Mouse (Mus musculus): ENCODE measurements around the gene Rrad. TPM values are rescaled to one million over a fixed set of nuclear protein-coding genes. Genes with fewer than 3 reads are reported as not detected.

Rrad gene
- polyA plus RNA-seq, 1 experiment from 2014 or later, result 3.0 TPM

DNA sequence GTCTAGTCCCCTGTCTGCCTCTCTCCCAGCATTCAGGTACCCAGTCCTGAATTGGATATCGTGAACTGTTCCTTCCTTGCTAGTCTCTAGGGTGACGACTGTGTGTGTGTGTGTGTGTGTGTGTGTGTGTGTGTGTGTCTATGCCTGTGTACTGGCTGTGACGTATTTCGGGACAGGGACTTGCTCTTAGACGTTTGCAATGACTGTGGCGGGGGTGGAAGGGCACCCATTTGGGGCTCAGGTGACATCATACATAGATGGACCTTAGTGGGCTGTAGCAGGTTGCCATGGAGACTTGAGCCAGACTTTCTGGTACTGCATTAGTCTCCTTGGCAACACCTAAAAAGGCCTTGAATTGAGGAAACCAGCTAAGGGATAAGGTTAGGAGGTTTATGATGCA lies 1.4 kb upstream of the Rrad start:
- H3K9me3 ChIP-seq, result no peaks in the 10 kb centered on the region
- 61% methylated on average over 6 of the region's 6 CpGs for WGBS
- no peak overlapping the region for H3K4me2 ChIP-seq
- 0 out of 2 replicates have a peak, but pooled peaks cover 7% of the 10 kb centered on the region for H3K36me3 ChIP-seq
- no peak overlapping the region for H3K9ac ChIP-seq
- H3K27me3 ChIP-seq, result peaks cover 7% of the 10 kb centered on the region
- H3K4me3 ChIP-seq, result no peak overlapping the region
- no peak overlapping the region for H3K27ac ChIP-seq (replicated peaks)
- H3K4me1 ChIP-seq (replicated peaks), result peaks cover 14% of the 10 kb centered on the region
- peak; percentile 49 for ATAC-seq (ENCODE audit: low FRiP score, low read depth)

DNA sequence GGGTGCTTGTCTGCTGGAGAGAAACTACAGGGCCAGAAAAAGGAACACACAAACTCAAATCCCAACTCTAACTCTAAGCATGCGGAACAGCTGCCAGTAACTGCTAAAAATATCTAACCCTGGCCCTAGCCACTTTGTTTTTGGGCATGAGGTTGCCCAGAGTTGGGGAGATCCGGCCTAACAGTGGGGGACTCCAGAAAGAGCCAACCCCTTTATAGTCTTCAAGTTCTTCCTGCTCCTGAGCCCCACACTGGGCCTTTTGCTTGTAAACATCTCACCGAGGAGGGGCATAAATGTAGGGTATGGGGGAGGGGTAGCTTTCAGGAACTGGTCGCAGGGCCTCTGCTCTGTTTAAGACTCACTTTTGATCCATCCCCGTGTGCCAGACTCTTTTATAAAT lies 848 bp upstream of the Rrad start:
- 34% methylated on average over 5 of the region's 5 CpGs for WGBS
- H3K36me3 ChIP-seq, result 0 out of 2 replicates have a peak, but pooled peaks cover 7% of the 10 kb centered on the region
- peaks cover 14% of the 10 kb centered on the region for H3K4me1 ChIP-seq (replicated peaks)
- no peaks in the 10 kb centered on the region for H3K9me3 ChIP-seq
- H3K9ac ChIP-seq, result no peak overlapping the region
- peak overlapping the region; percentile 59 for H3K4me2 ChIP-seq
- H3K27ac ChIP-seq (replicated peaks), result no peak overlapping the region
- no peak overlapping the region for H3K4me3 ChIP-seq
- H3K27me3 ChIP-seq, result peaks cover 7% of the 10 kb centered on the region
- ATAC-seq (ENCODE audit: low FRiP score, low read depth), result no peak

DNA sequence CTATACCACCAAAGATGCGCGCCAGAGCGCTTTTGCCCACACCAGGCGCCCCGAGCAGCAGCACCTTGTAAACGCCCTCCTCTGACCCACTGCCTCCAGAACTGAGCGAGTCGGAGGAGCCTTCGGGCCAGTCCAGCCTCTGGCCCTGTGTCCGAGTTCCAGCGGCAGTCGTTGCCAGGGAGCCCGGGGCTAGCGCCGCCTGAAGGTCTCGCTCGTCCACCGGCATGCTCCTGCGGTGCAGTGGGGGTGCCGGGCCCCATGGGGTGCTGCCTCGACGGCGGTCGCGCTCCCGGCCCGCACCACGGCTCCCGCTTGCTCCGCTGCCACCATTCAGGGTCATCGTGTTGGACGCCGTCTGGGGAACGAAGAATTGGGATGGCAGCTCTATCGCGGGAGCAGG lies 553 bp downstream of the Rrad start:
- Histone ChIP-seq H3K36me3 (0 out of 2 replicates have a peak, but pooled peaks cover 7% of the 10 kb centered on the region), H3K9me3 (no peaks in the 10 kb centered on the region), H3K9ac (peak overlapping the region; percentile 27; the same call in 1 of the 2 replicates), H3K4me3 (peak overlapping the region; percentile 30), H3K4me1 (replicated peaks) (peaks cover 14% of the 10 kb centered on the region), H3K4me2 (peak overlapping the region; percentile 59), H3K27me3 (peaks cover 7% of the 10 kb centered on the region), H3K27ac (replicated peaks) (no peak overlapping the region)
- 2% methylated on average over 36 of the region's 36 CpGs for WGBS
- no peak; the same call in 1 of the 2 replicates for ATAC-seq (ENCODE audit: low FRiP score, low read depth)

DNA sequence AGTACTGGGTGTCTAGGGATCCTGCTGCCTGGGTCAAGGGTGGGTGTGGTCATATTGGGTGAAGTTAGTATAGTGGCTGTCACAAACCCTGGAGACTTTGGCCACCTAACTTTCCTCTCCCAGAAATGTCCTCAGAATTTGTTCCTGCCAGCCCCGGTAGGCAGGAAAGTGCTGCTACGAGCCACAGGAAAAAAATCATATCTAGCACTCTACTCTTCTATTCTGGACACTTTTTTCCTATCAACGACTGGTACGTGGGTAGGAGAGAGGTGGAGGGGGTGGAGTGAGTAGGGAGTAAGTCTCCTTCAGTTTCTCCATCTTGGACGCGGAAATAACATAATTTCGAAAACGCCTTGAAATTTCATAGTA lies 1.0 kb downstream of the Rrad start:
- Histone ChIP-seq H3K4me3 (peak overlapping the region; percentile 30), H3K27me3 (peaks cover 7% of the 10 kb centered on the region), H3K4me2 (peak overlapping the region; percentile 59), H3K9ac (no peak overlapping the region), H3K4me1 (replicated peaks) (peaks cover 14% of the 10 kb centered on the region), H3K9me3 (no peaks in the 10 kb centered on the region), H3K27ac (replicated peaks) (no peak overlapping the region), H3K36me3 (0 out of 2 replicates have a peak, but pooled peaks cover 6% of the 10 kb centered on the region)
- ATAC-seq (ENCODE audit: low FRiP score, low read depth), result no peak
- 40% methylated on average over 8 of the region's 8 CpGs for WGBS

DNA sequence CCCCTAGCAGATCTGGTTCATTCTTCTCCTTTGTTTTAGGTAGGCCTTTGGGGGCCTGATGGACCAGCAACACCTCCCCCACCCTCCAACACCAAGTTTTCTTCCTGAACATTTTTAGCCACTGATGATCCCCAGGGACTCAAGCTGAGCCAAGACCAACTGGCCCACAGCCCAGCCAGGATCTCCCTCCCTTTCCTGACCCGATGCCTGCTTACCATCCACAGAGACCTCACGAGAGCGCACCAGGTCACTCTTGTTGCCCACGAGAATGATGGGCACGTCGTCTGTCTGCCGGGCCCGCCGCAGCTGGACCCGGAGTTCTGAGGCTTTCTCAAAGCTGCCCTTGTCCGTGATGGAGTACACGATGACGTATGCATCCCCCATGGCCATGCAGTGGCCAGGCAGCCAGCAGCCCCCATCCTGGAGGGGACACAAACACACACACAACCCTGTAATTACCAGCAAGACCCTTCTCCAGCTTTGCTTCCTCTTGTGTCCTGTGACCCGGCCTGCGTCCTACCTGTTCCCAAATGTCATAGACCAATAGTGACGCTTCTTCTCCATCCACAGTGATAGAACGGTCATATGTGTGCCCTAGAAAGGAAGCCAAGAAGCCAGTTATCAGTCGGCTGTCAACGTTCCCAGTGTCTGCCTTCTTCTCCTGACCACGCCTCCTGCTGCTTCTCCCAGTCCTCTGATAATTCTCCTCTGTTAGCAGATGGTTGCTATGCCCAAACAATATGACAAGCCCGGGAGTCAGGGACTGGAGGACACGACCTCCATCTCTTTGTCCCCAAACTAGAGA lies 1.6 kb downstream of the Rrad start:
- no peak overlapping the region for H3K4me2 ChIP-seq
- H3K36me3 ChIP-seq, result no peaks in the 10 kb centered on the region
- 73% methylated on average over 22 of the region's 22 CpGs for WGBS
- no peak overlapping the region for H3K27ac ChIP-seq (replicated peaks)
- H3K4me1 ChIP-seq (replicated peaks), result peaks cover 14% of the 10 kb centered on the region
- H3K9me3 ChIP-seq, result no peaks in the 10 kb centered on the region
- no peak overlapping the region for H3K9ac ChIP-seq
- no peak overlapping the region for H3K4me3 ChIP-seq
- peaks cover 7% of the 10 kb centered on the region for H3K27me3 ChIP-seq
- ATAC-seq (ENCODE audit: low FRiP score, low read depth), result no peak

DNA sequence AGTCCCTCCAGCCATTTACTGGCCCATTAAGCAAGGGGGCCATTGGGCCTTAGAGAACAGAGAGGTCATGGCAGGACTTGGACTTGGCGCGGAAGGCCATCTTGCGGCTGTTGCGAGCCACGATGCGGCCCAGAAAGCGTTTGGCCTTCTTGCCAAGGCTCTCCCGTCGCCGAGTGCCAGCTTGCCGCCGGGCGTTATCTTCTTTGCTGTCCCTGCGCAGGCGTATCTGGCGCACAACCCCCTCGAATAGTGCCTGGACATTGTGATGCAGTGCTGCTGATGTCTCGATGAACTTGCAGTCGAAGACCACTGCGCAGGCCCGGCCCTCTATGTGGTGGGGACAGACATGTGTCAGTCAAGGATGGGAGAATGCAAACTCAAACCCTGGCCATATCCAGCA lies 2.7 kb downstream of the Rrad start:
- 95% methylated on average over 21 of the region's 21 CpGs for WGBS
- Histone ChIP-seq H3K9me3 (no peaks in the 10 kb centered on the region), H3K9ac (no peak overlapping the region), H3K4me2 (no peak overlapping the region), H3K27ac (replicated peaks) (no peak overlapping the region), H3K36me3 (no peaks in the 10 kb centered on the region), H3K27me3 (peaks cover 7% of the 10 kb centered on the region), H3K4me1 (replicated peaks) (peaks cover 14% of the 10 kb centered on the region), H3K4me3 (no peak overlapping the region)
- no peak for ATAC-seq (ENCODE audit: low FRiP score, low read depth)

GRCm38 (mm10) chr8:104627065-104627740 lies 3.9 kb downstream of the Rrad start:
- Histone ChIP-seq H3K9ac (no peak overlapping the region), H3K4me1 (replicated peaks) (peaks cover 14% of the 10 kb centered on the region)
- WGBS, result 74% methylated on average over 4 of the region's 4 CpGs

DNA sequence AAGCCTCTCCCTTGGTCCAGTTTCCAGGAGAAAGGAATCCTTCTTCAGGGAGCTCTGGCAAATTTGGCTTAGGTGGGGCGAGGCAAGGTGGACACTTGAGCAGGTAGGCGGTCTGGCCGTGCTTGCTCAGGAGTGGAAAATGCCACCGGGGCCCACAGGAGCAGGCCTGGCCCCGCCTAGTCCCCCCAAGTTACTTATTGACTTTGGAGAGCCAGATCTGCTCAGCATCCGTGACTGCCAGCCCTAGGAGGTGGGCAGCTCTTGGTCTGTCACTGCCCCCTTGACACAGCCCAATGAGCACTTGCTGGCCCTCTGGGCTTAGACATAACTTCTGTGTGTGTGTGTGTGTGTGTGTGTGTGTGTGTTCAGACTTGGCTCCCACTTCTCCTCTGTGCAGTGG lies 7.0 kb downstream of the Rrad start, which contains the start of gene Cdh16:
TSS of gene Cdh16 (minus strand) at position 236 of the 400 bp plus-strand sequence.
- ATAC-seq (ENCODE audit: low FRiP score, low read depth), result no peak
- no peak within 1 kb of the TSS for H3K4me2 ChIP-seq
- H3K27me3 ChIP-seq, result no peaks in the 10 kb centered on the region
- 70% methylated on average over 6 of the region's 6 CpGs for WGBS
- H3K9me3 ChIP-seq, result no peaks in the 10 kb centered on the region
- H3K27ac ChIP-seq (replicated peaks), result no peak within 1 kb of the TSS
- no peak within 1 kb of the TSS for H3K4me3 ChIP-seq
- H3K9ac ChIP-seq, result no peak within 1 kb of the TSS
- H3K36me3 ChIP-seq, result no peaks in the 10 kb centered on the region
- H3K4me1 ChIP-seq (replicated peaks), result no peaks in the 10 kb centered on the region

More at GRCm38 (mm10) chr8:104627065-104627740, 3.9 kb downstream of the Rrad start:
- ATAC-seq (ENCODE audit: low FRiP score, low read depth), result no peak
- no peaks in the 10 kb centered on the region for H3K9me3 ChIP-seq
- no peak overlapping the region for H3K4me3 ChIP-seq
- no peak overlapping the region for H3K27ac ChIP-seq (replicated peaks)
- H3K36me3 ChIP-seq, result no peaks in the 10 kb centered on the region
- H3K27me3 ChIP-seq, result peaks cover 7% of the 10 kb centered on the region
- no peak overlapping the region for H3K4me2 ChIP-seq

GRCm38 (mm10) chr8:104620765-104621164 lies 10.4 kb downstream of the Rrad start:
- Histone ChIP-seq H3K27me3 (no peaks in the 10 kb centered on the region), H3K9ac (no peak overlapping the region), H3K27ac (replicated peaks) (no peak overlapping the region), H3K9me3 (no peaks in the 10 kb centered on the region), H3K4me2 (no peak overlapping the region), H3K4me1 (replicated peaks) (no peaks in the 10 kb centered on the region), H3K36me3 (no peaks in the 10 kb centered on the region), H3K4me3 (no peak overlapping the region)
- ATAC-seq (ENCODE audit: low FRiP score, low read depth), result no peak
- WGBS, result 89% methylated on average over 5 of the region's 5 CpGs

DNA sequence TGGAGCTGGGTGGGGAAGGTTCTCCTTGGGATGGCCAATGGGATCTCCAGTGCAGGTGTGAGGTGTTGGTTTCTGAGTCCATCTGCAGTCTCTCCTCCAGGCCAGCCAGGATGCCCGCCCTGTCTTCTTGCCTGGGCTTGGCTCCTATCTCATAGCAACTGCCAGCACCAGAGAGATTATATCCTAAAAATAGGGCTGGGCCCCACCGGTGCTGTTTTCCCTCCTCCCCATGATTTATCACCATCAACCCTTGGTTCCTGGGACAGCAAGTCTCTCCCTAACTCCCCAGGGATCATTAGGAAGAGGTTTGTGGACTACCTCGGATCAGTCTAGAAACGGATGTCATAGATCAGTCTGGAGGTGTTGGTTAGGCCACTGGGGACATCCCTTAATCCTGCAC lies 18.0 kb downstream of the Rrad start:
- H3K9ac ChIP-seq, result no peak overlapping the region
- no peaks in the 10 kb centered on the region for H3K4me1 ChIP-seq (replicated peaks)
- H3K36me3 ChIP-seq, result no peaks in the 10 kb centered on the region
- H3K27ac ChIP-seq (replicated peaks), result no peak overlapping the region
- 83% methylated on average over 4 of the region's 4 CpGs for WGBS
- no peak overlapping the region for H3K4me2 ChIP-seq
- H3K27me3 ChIP-seq, result no peaks in the 10 kb centered on the region
- H3K4me3 ChIP-seq, result no peak overlapping the region
- ATAC-seq (ENCODE audit: low FRiP score, low read depth), result no peak
- no peaks in the 10 kb centered on the region for H3K9me3 ChIP-seq

- Histone ChIP-seq H3K4me3 (no peak overlapping the region), H3K4me1 (replicated peaks) (no peaks in the 10 kb centered on the region), H3K9ac (no peak overlapping the region), H3K4me2 (no peak overlapping the region), H3K36me3 (no peaks in the 10 kb centered on the region), H3K27me3 (no peaks in the 10 kb centered on the region), H3K9me3 (no peaks in the 10 kb centered on the region), H3K27ac (replicated peaks) (no peak overlapping the region)
- WGBS, result 78% methylated on average over 4 of the region's 4 CpGs
- ATAC-seq (ENCODE audit: low FRiP score, low read depth), result no peak; the same call in 1 of the 2 replicates
These were observed 19.5 kb downstream of the Rrad start for GRCm38 (mm10) chr8:104611613-104612012.

DNA sequence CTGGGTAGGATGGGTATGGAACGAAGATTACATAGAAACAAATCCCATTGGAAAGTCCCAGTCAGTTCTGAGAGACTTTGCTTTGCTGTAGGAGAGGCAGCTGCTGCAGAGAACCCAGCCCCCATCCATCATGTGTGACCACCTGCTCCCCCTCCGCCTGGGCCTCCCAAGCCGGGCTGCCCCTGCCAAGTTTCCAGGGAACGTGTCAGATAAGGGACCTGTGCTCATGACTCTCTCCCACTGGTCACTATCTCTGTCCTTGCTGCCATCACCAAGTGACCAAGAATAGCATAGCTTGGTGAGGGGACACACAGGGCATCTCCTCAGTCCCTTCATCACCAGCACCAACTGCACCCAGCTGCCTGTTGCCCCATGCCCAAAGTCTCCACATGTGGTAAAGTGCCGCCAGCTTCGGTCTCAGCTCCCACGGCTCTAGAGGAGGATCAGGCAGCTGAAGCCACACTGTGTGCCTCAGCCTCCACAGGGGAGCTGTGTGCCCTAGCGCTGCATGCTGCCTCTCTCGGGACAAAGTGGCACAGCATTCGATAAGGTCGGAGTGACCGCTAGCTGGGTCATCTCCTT lies 20.9 kb downstream of the Rrad start:
- no peaks in the 10 kb centered on the region for H3K9me3 ChIP-seq
- H3K4me3 ChIP-seq, result no peak overlapping the region
- H3K27me3 ChIP-seq, result no peaks in the 10 kb centered on the region
- WGBS, result 73% methylated on average over 12 of the region's 12 CpGs
- H3K4me2 ChIP-seq, result no peak overlapping the region
- no peak overlapping the region for H3K9ac ChIP-seq
- ATAC-seq (ENCODE audit: low FRiP score, low read depth), result no peak
- H3K4me1 ChIP-seq (replicated peaks), result no peaks in the 10 kb centered on the region
- no peaks in the 10 kb centered on the region for H3K36me3 ChIP-seq
- no peak overlapping the region for H3K27ac ChIP-seq (replicated peaks)

Measured in hindbrain, embryonic 15.5 days (tissue).